Mouse (Mus musculus) liver, embryonic 14.5 days (tissue): ENCODE measurements around the gene Ankrd60.

Source experiments
- CTCF ChIP-seq: IDR thresholded peaks from 2 replicates; pipeline ENCODE4 v1.5.1; 2016; ENCODE audit warnings: antibody characterized with exemption, low read depth, control low read depth
- EP300 ChIP-seq: IDR thresholded peaks from 2 replicates; pipeline ENCODE4 v1.6.1; 2016; ENCODE audit warnings: antibody characterized with exemption, low read depth

DNA sequence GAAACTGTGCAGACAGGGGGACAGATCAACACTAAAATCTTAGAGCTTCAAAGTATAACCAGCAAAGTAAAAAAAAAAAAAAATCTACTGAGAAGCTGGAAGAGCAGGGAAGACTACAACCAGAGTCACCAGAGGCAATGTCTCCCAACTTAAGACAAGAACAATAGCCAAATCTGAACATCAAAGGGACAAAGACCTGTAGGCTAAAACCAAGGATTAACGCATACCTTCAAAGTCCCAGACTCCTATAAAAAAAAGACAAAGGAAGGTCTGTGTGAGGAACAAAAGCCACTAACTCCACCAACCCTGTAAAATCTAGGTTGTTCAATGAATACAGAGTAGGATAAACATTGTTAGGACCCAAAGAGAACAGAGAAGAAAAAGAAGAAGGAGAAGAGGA lies 23.7 kb upstream of the Ankrd60 start:
- no peak for TF ChIP-seq CTCF
- no peak for TF ChIP-seq EP300
